Mouse (Mus musculus) intestine, embryonic 16.5 days (tissue): Measurements from ENCODE around the gene Ranbp3. TPM values are rescaled to one million over a fixed set of nuclear protein-coding genes. Genes with fewer than 3 reads are reported as not detected.
A peak's percentile ranks its signal among the peaks of the same experiment; 100 is the strongest.

ENCODE experiments used
- ATAC-seq: fragments of 200-750 bp; cut with Nextera tagmentation; 2 replicates; pipeline ENCODE4 v1.8.0; 2017; ENCODE audit warnings: moderate TSS enrichment, moderate library complexity
- H3K27ac ChIP-seq: fragments of 300-500 bp; sonication (generic); 2 replicates; pipeline ENCODE4 v1.5.1; 2014; ENCODE audit warnings: mild to moderate bottlenecking, low read length
- H3K27me3 ChIP-seq: fragments of 300-500 bp; sonication (generic); replicated peaks from 2 replicates; pipeline ENCODE4 v1.6.1; 2014; ENCODE audit warnings: low read length, control low read depth, mixed read lengths; ENCODE audit not compliant: control insufficient read depth, insufficient read depth
- H3K36me3 ChIP-seq: fragments of 300-500 bp; sonication (generic); 2 replicates; pipeline ENCODE4 v1.6.1; 2014; ENCODE audit warnings: low read length, control low read depth; ENCODE audit not compliant: control insufficient read depth, insufficient read depth
- H3K4me1 ChIP-seq: fragments of 300-500 bp; sonication (generic); 2 replicates; pipeline ENCODE4 v1.6.1; 2014; ENCODE audit warnings: low read length, control low read depth, mixed read lengths; ENCODE audit not compliant: control insufficient read depth, insufficient read depth
- H3K4me2 ChIP-seq: fragments of 300-500 bp; sonication (generic); 2 replicates; pipeline ENCODE4 v1.6.1; 2014; ENCODE audit warnings: low read depth, low read length, control low read depth
- H3K4me3 ChIP-seq: fragments of 300-500 bp; sonication (generic); 2 replicates; pipeline ENCODE4 v1.5.1; 2014; ENCODE audit warnings: mild to moderate bottlenecking, low read length
- H3K9ac ChIP-seq: fragments of 300-500 bp; sonication (generic); 2 replicates; pipeline ENCODE4 v1.6.1; 2014; ENCODE audit warnings: low read depth, low read length
- H3K9me3 ChIP-seq: fragments of 300-500 bp; sonication (generic); 2 replicates; pipeline ENCODE4 v1.6.1; 2016; ENCODE audit warnings: low read length, control low read depth; ENCODE audit not compliant: control insufficient read depth
- WGBS: fragments of 180-500 bp; shearing (Covaris S2); extraction: QIAGEN DNeasy Blood & Tissue Kit; methylation state at CpG from one replicate; pipeline ENCODE4 v1.1.7; 2014; 5-methylcytosine and 5-hydroxymethylcytosine counted together
- polyA plus RNA-seq: library from polyadenylated mRNA; unstranded; fragments of >200 nt; fragmentation: Nextera tagmentation; extraction: Ambion mirVana; gene quantifications from 2 replicates; pipeline ENCODE4 v1.2.1, GENCODE M21; 2015

Gene Ranbp3
- polyA plus RNA-seq, 1 experiment from 2014 or later, result 72.8 TPM

GRCm38 (mm10) chr17:56688689-56689088 lies 15.6 kb downstream of the Ranbp3 start:
- Histone ChIP-seq H3K27ac (no peak overlapping the region), H3K9ac (no peak overlapping the region), H3K4me1 (peaks cover 2% of the 10 kb centered on the region; the same call in 1 of the 2 replicates), H3K36me3 (peaks cover 26% of the 10 kb centered on the region), H3K9me3 (no peaks in the 10 kb centered on the region), H3K4me2 (no peak overlapping the region), H3K27me3 (no peaks in the 10 kb centered on the region), H3K4me3 (no peak overlapping the region)
- WGBS, result 87% methylated on average over 2 of the region's 2 CpGs
- no peak for ATAC-seq

- no peak overlapping the region for H3K4me2 ChIP-seq
- ATAC-seq, result no peak
- WGBS, result 58% methylated on average over 1 of the region's 1 CpGs
- H3K27me3 ChIP-seq, result no peaks in the 10 kb centered on the region
- H3K9me3 ChIP-seq, result no peaks in the 10 kb centered on the region
- no peak overlapping the region for H3K9ac ChIP-seq
- peaks cover 29% of the 10 kb centered on the region for H3K36me3 ChIP-seq
- H3K4me3 ChIP-seq, result no peak overlapping the region
- 0 out of 2 replicates have a peak overlapping the region, but pooled peaks have one; percentile 9 for H3K27ac ChIP-seq
- H3K4me1 ChIP-seq, result 0 out of 2 replicates have a peak, but pooled peaks cover 2% of the 10 kb centered on the region
These were observed 20.3 kb downstream of the Ranbp3 start for GRCm38 (mm10) chr17:56693395-56693794.

- 0 out of 2 replicates have a peak, but pooled peaks have one; percentile 45 for ATAC-seq
- no peak overlapping the region for H3K4me3 ChIP-seq
- no peak overlapping the region for H3K27ac ChIP-seq
- H3K9me3 ChIP-seq, result no peaks in the 10 kb centered on the region
- H3K4me2 ChIP-seq, result no peak overlapping the region
- no peak overlapping the region for H3K9ac ChIP-seq
- 61% methylated on average over 6 of the region's 6 CpGs for WGBS
- H3K36me3 ChIP-seq, result peaks cover 28% of the 10 kb centered on the region
- 0 out of 2 replicates have a peak, but pooled peaks cover 2% of the 10 kb centered on the region for H3K4me1 ChIP-seq
- H3K27me3 ChIP-seq, result no peaks in the 10 kb centered on the region
These were observed 20.8 kb downstream of the Ranbp3 start for GRCm38 (mm10) chr17:56693851-56694310.

GRCm38 (mm10) chr17:56700451-56700850 lies 27.4 kb downstream of the Ranbp3 start:
- ATAC-seq, result no peak
- no peak overlapping the region for H3K4me3 ChIP-seq
- 76% methylated on average over 2 of the region's 2 CpGs for WGBS
- H3K4me2 ChIP-seq, result no peak overlapping the region
- H3K27ac ChIP-seq, result no peak overlapping the region
- H3K4me1 ChIP-seq, result no peaks in the 10 kb centered on the region
- no peaks in the 10 kb centered on the region for H3K9me3 ChIP-seq
- no peak overlapping the region for H3K9ac ChIP-seq
- peaks cover 43% of the 10 kb centered on the region for H3K36me3 ChIP-seq
- no peaks in the 10 kb centered on the region for H3K27me3 ChIP-seq

GRCm38 (mm10) chr17:56703038-56703437 lies 29.9 kb downstream of the Ranbp3 start:
- Histone ChIP-seq H3K27ac (no peak overlapping the region), H3K36me3 (peaks cover 53% of the 10 kb centered on the region), H3K4me2 (no peak overlapping the region), H3K4me1 (no peaks in the 10 kb centered on the region), H3K9me3 (no peaks in the 10 kb centered on the region), H3K4me3 (no peak overlapping the region), H3K27me3 (no peaks in the 10 kb centered on the region), H3K9ac (no peak overlapping the region)
- 84% methylated on average over 4 of the region's 4 CpGs for WGBS
- ATAC-seq, result no peak

GRCm38 (mm10) chr17:56706515-56706914 lies 33.4 kb downstream of the Ranbp3 start:
- ATAC-seq, result no peak
- no peaks in the 10 kb centered on the region for H3K27me3 ChIP-seq
- no peaks in the 10 kb centered on the region for H3K4me1 ChIP-seq
- no peak overlapping the region for H3K4me3 ChIP-seq
- H3K36me3 ChIP-seq, result peaks cover 55% of the 10 kb centered on the region
- no peaks in the 10 kb centered on the region for H3K9me3 ChIP-seq
- H3K27ac ChIP-seq, result no peak overlapping the region
- H3K9ac ChIP-seq, result no peak overlapping the region
- 89% methylated on average over 1 of the region's 1 CpGs for WGBS
- no peak overlapping the region for H3K4me2 ChIP-seq

- Histone ChIP-seq H3K4me3 (no peak overlapping the region), H3K9ac (no peak overlapping the region), H3K9me3 (no peaks in the 10 kb centered on the region), H3K4me1 (no peaks in the 10 kb centered on the region), H3K27ac (no peak overlapping the region), H3K27me3 (no peaks in the 10 kb centered on the region), H3K4me2 (no peak overlapping the region), H3K36me3 (peaks cover 47% of the 10 kb centered on the region)
- WGBS, result 82% methylated on average over 4 of the region's 4 CpGs
- ATAC-seq, result no peak
These were observed 35.6 kb downstream of the Ranbp3 start for GRCm38 (mm10) chr17:56708692-56709091.

GRCm38 (mm10) chr17:56709708-56710107 lies 36.6 kb downstream of the Ranbp3 start:
- ATAC-seq, result no peak
- Histone ChIP-seq H3K4me1 (no peaks in the 10 kb centered on the region), H3K4me3 (no peak overlapping the region), H3K36me3 (peaks cover 42% of the 10 kb centered on the region), H3K9me3 (no peaks in the 10 kb centered on the region), H3K27me3 (no peaks in the 10 kb centered on the region), H3K27ac (no peak overlapping the region), H3K9ac (no peak overlapping the region), H3K4me2 (no peak overlapping the region)
- 87% methylated on average over 3 of the region's 3 CpGs for WGBS

- H3K36me3 ChIP-seq, result peaks cover 7% of the 10 kb centered on the region; the same call in 1 of the 2 replicates
- no peaks in the 10 kb centered on the region for H3K27me3 ChIP-seq
- peaks cover 20% of the 10 kb centered on the region for H3K4me1 ChIP-seq
- H3K4me3 ChIP-seq, result no peak overlapping the region
- H3K9ac ChIP-seq, result peak overlapping the region; percentile 83
- no peak overlapping the region for H3K27ac ChIP-seq
- H3K4me2 ChIP-seq, result no peak overlapping the region
- H3K9me3 ChIP-seq, result no peaks in the 10 kb centered on the region
- WGBS, result 62% methylated on average over 11 of the region's 11 CpGs
- no peak for ATAC-seq
These were observed 42.3 kb downstream of the Ranbp3 start for GRCm38 (mm10) chr17:56715360-56715759.
